Mouse (Mus musculus) retina, postnatal 1 day (tissue): Measurements from ENCODE around the gene Wwc2.
A peak's percentile ranks its signal among the peaks of the same experiment; 100 is the strongest.

Source experiments
- DNase-seq: peaks from one replicate; pipeline ENCODE4 v3.0.0-alpha.2; 2012

The Wwc2 gene

GRCm38 (mm10) chr8:47989211-47989610, 1.5 kb downstream of the Wwc2 start:
- no peak for DNase-seq

DNA sequence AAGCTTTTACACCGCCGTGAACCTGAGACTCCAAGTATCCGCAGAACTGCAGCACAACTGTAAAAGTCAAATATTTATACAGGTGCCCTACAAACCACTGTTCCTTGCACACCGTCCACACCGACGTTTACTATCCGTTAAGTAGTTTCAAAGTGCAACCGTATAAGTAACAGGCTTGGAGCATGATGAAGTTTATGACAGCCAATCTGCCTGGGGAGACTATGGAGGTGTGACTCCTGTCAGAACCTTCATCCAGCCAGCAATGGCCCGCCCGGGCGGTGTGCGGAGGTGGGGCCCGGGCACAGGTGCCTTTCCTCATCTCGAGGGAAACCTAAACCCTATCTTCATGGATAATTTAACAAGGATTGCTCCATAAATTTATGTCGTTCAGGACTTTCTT, 2.6 kb downstream of the Wwc2 start:
- DNase-seq, result no peak

- no peak for DNase-seq
Observed at GRCm38 (mm10) chr8:47985644-47986043, 5.1 kb downstream of the Wwc2 start.

DNA sequence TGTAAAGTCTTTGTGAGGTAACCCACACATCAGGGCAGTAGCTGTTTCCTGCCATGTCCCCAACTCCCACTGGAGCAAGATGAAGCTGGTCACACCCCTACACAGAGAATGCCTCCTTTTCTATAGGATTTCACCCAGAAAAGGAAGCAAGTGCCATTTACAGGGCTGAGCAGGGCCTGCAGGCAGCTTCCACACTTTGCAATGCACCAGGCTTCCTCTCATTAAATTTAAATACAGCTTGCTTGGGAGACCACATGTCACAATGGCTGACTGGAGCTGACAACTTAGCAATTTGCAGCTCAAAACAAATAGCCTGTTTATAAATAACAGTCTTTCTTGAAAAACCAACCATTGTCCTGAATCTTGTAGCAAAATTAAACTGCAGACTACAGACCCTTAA, 5.5 kb downstream of the Wwc2 start:
- DNase-seq, result peak; percentile 37

DNA sequence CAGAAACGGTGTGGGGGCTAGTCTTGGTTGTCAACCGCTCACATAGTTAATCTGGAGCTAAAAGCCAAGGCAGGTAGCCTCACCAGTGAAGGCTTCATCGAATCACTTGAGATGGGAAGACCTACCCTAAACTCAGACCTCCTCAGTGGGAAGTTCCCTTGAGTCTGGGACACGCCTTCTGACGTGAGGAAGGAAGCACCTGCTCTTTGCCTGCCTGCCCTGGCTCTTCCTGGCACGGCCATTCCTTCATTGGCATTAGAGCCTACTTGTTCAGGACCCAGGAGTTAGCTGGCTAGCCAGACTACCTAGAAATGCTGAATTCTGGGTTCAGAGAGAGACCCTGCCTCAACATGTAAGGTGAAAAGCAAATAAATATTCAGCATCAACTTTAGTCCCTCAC, 9.6 kb downstream of the Wwc2 start:
- no peak for DNase-seq

GRCm38 (mm10) chr8:47979876-47980275, 10.8 kb downstream of the Wwc2 start:
- no peak for DNase-seq

DNA sequence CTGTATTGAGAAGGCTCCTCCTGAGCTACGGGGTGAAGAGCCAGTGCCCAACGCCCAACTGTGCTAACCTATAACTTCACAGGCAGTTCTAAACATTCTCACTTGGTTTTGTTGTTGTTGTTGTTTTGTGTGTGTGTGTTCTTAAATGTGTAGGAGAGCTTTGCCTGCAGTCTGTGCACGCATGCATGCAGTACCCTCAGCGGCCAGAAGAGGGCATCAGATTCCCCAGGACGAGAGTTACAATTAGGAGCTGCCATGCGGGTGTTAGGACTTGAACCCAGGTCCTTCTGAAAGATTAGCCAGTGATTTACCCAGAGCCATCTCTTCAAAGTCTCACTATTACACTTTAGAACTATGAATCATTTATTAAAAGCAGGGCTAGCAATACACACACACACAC, 12.0 kb downstream of the Wwc2 start:
- no peak for DNase-seq

GRCm38 (mm10) chr8:47974963-47975314, 15.8 kb downstream of the Wwc2 start:
- DNase-seq, result no peak

DNA sequence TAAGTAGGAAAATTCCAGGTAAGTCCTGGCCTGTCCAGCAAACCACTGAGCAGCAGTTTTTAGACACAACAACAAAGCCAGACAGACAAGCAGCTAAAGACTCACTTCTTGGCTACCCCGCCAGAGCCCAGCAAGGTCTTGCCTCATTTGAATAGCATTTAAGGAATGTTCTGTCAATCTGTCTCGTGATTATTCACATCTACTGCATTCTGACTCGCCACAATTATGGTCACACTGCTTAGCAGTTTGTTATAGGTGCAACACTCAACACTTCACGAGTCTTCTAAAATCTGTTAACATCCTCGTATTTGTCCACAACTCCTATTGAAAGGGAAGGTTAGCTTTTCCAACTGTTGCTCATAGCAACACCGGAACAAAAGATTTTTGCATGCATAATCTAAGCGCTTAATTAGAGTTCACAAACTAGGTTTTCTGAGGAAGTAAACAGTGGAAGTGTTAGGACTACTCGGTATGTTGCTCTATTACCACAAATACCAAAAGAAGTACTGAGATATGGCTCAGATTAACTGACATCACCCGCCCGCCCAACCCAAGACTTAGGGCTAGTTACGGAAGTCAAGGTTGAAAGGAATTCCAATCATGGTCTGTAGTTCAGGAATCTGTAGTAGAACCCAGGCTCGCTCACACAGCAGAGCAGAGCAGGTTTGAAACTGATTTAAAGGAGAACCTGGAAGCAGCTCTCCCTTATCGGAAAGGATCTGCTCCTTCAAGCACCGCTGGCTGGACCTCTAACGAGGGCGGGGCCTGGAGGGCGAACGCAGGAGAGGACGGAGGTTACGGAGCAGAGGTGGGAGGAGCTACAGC, 16.4 kb downstream of the Wwc2 start:
- peak; percentile 80 for DNase-seq

- no peak for DNase-seq
Observed at GRCm38 (mm10) chr8:47971121-47971520, 19.6 kb downstream of the Wwc2 start.

- DNase-seq, result no peak
Observed at GRCm38 (mm10) chr8:47970576-47970975, 20.1 kb downstream of the Wwc2 start.

DNA sequence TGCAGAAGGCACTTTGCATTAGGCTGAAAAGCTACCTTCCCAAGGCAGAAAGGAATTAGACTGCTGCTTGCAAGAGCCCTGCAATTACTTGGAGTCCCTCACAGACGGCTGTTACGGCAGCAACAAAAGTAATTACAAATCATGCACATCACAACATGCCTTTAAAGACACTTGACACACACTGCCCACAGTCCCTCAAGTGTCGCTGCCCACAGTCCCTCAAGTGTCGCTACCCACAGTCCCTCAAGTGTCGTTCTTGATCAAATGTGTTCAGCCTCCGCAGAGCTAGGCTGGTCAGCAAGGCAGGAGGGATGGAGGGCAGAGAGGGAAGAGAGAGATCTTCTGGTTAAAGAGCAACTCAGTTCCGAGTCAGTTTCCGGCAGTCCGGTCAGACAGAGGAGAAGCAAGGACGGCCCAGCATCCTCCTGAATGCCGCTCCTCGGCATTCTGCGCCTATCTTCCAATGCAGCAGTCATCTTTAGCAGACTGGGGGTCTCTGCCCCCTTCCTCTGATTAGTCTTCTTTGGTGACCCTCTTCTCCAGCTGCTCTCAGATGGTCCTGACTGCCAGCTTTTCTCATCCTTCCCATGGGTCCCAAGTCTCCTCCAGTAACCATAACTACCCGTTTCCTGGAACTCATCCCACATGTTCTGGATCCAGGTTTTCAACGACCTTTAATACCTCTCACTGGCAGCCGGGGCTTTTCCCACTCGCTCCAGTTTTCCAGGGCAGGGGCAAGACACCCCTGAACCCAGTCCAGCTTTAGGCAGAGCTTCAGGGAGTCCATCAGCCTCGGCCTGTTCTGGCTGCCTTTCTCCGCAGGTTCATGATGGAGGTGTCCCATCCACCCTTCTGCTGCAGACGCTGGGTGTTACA, 23.4 kb downstream of the Wwc2 start:
- DNase-seq, result no peak

DNA sequence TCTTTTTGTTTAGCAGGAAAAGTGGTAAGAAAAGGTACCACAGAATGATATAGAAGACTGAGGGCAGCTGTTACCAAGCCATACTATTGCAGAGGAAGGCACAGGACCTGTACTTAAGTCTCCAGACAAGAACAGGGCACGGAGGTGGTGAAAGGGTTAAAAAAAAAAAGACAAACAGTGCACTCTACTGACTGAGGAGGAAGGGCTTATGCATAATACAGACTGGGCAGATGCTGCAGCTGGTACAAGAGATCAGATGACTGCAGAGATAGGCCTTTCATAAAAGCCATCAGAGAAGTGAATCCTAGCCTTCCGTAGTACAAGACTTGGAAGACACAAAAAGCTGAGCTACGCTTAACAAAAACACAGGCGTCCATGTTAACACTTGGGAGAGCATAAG, 28.2 kb downstream of the Wwc2 start:
- peak; percentile 34 for DNase-seq

GRCm38 (mm10) chr8:47962005-47962404, 28.7 kb downstream of the Wwc2 start:
- peak; percentile 82 for DNase-seq

GRCm38 (mm10) chr8:47957560-47957959, 33.2 kb downstream of the Wwc2 start:
- DNase-seq, result no peak

- DNase-seq, result no peak
Observed at GRCm38 (mm10) chr8:47951380-47951932, 39.3 kb downstream of the Wwc2 start.

GRCm38 (mm10) chr8:47948836-47949235, 41.9 kb downstream of the Wwc2 start:
- peak; percentile 33 for DNase-seq

GRCm38 (mm10) chr8:47947672-47948618, 42.8 kb downstream of the Wwc2 start:
- DNase-seq, result peak; percentile 90

DNA sequence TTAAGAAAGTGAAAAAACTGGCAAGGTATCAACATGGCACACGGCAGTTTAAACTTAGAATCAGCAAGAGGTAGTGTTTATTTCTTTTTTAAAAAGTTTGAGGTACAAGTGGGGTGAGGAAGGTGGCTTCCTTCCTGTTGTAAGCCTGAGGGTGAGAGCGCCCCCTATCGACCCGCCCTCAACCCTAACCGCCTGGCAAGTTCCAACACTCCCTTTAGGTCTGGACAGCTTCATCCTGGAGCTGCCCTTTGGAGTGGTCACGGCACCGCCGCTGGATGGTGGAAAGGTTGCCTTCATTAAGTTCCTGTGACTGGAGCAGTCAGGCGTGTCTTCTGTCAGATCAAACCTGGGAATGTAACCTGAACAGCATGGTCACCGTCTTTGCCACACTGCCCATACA, 47.7 kb downstream of the Wwc2 start:
- no peak for DNase-seq

DNA sequence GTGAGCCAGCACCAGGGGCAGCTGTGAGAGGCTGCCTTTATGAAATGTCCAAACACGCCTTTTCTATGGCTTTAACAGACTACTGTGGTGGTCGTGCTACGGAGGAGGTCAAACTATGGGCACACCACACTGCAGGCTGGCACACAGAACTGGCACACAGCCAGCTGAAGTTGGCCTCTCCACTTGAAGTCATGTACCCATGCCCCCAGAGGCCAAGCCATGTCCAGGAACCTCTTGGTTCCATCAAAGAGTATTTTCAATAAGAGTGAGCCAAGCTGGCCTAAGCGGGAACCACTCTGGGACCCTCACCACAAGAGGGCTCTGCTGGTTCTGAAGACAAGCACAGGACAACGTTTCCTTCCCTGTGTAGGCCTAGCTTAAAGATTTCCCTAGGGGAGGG, 49.7 kb downstream of the Wwc2 start:
- DNase-seq, result peak; percentile 23

GRCm38 (mm10) chr8:47939933-47940870, 50.5 kb downstream of the Wwc2 start:
- DNase-seq, result no peak
